Mouse (Mus musculus): ENCODE data around the gene Znrf2. TPM values are rescaled to one million over a fixed set of nuclear protein-coding genes. Genes with fewer than 3 reads are reported as not detected.

The Znrf2 gene
- polyA plus RNA-seq, 1 experiment from 2014 or later: 2.9 TPM

DNA sequence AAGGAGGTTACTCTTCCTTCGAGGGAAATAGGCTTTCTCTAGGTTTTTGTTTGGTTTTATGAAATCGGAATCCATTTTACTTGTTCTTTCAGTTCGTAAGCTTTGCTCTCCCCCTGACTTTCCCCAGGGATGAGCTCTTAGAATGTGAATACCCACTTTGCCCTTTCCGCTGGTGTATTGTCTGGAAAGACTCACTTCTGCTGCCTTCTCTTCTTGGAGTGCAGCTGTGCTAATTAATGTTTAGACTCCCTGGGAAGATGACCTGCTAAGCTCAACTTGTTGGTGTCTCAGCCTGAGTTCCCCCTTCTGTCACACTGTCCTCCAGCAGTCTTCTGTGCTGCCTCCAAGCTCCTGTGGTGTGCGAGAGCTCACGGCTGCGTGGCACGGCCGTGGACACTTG lies 73.5 kb downstream of the Znrf2 start:
- Histone ChIP-seq H3K27me3 (replicated peaks) (no peaks in the 10 kb centered on the region), H3K4me2 (no peak overlapping the region), H3K4me1 (no peaks in the 10 kb centered on the region), H3K36me3 (peaks cover 3% of the 10 kb centered on the region), H3K9me3 (replicated peaks) (no peaks in the 10 kb centered on the region), H3K4me3 (no peak overlapping the region), H3K27ac (no peak overlapping the region), H3K9ac (no peak overlapping the region)
- ATAC-seq: no peak
- 88% methylated on average over 9 of the region's 9 CpGs for WGBS (ENCODE audit: insufficient replicate concordance)

DNA sequence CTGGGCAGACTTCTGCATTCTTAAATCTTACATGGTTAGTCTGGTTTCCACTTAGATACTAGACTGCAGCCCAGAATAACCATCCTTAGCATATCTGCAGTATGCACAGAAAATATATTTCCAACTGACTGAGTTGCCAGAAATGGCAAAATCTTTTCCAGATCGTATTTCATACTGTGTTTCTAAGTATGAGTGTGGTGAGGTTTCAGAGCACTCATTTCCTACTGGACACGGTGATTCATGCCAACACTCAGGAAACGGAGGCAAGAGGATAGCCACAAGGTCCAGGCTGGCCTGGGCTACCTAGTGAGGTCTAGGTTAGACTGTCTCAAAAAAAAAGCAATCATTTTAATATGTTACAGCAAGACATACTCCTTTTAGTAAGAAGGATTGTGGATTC lies 74.7 kb downstream of the Znrf2 start:
- no peak overlapping the region for H3K4me3 ChIP-seq
- WGBS (ENCODE audit: insufficient replicate concordance): 76% methylated on average over 3 of the region's 3 CpGs
- H3K4me1 ChIP-seq: no peaks in the 10 kb centered on the region
- H3K9me3 ChIP-seq (replicated peaks): no peaks in the 10 kb centered on the region
- no peaks in the 10 kb centered on the region for H3K27me3 ChIP-seq (replicated peaks)
- no peak for ATAC-seq
- H3K36me3 ChIP-seq: peaks cover 3% of the 10 kb centered on the region
- no peak overlapping the region for H3K27ac ChIP-seq
- H3K4me2 ChIP-seq: no peak overlapping the region
- no peak overlapping the region for H3K9ac ChIP-seq

DNA sequence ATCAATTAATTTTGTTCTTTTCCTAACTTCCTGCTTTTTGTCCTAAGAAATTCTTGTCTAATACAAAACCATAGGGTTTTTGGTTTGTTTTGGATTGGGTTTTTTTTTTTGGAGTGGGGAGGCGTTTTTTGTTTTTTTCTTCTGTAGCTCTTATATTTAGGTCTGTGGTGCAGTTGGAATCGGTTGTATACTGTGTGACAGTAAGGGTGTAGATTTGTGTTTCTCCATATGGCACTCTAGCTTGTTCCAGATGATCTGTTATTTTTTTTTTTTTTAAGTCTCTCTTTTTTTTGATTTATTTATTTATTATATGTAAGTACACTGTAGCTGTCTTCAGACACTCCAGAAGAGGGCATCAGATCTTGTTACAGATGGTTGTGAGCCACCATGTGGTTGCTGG lies 83.5 kb downstream of the Znrf2 start:
- Histone ChIP-seq H3K36me3 (no peaks in the 10 kb centered on the region), H3K9me3 (replicated peaks) (no peaks in the 10 kb centered on the region), H3K27ac (no peak overlapping the region), H3K4me3 (no peak overlapping the region), H3K4me2 (no peak overlapping the region), H3K4me1 (no peaks in the 10 kb centered on the region), H3K9ac (no peak overlapping the region), H3K27me3 (replicated peaks) (no peaks in the 10 kb centered on the region)
- 60% methylated on average over 2 of the region's 2 CpGs for WGBS (ENCODE audit: insufficient replicate concordance)
- no peak for ATAC-seq

DNA sequence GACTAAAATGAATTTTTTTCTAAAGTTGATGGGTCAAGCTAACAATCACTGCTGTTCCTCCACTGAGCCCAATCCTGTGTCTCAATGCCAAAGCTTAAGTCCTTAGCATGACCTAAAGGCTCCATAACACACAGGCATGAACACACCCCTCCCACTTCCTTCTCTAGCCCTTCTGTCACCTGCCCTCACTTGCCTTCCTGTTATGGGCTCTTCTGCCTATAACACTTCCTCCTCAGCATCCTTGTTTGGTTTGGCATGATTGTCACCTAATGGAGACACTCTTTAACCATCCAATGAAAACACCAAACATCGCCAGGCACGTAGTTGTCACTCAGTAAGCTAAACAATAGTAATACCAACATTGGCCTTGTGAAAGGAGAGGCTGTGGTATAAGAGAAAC lies 85.8 kb downstream of the Znrf2 start:
- Histone ChIP-seq H3K27ac (no peak overlapping the region), H3K4me1 (no peaks in the 10 kb centered on the region), H3K27me3 (replicated peaks) (no peaks in the 10 kb centered on the region), H3K9ac (no peak overlapping the region), H3K36me3 (no peaks in the 10 kb centered on the region), H3K4me3 (no peak overlapping the region), H3K4me2 (no peak overlapping the region), H3K9me3 (replicated peaks) (no peaks in the 10 kb centered on the region)
- ATAC-seq: no peak
- WGBS (ENCODE audit: insufficient replicate concordance): 79% methylated on average over 2 of the region's 2 CpGs

DNA sequence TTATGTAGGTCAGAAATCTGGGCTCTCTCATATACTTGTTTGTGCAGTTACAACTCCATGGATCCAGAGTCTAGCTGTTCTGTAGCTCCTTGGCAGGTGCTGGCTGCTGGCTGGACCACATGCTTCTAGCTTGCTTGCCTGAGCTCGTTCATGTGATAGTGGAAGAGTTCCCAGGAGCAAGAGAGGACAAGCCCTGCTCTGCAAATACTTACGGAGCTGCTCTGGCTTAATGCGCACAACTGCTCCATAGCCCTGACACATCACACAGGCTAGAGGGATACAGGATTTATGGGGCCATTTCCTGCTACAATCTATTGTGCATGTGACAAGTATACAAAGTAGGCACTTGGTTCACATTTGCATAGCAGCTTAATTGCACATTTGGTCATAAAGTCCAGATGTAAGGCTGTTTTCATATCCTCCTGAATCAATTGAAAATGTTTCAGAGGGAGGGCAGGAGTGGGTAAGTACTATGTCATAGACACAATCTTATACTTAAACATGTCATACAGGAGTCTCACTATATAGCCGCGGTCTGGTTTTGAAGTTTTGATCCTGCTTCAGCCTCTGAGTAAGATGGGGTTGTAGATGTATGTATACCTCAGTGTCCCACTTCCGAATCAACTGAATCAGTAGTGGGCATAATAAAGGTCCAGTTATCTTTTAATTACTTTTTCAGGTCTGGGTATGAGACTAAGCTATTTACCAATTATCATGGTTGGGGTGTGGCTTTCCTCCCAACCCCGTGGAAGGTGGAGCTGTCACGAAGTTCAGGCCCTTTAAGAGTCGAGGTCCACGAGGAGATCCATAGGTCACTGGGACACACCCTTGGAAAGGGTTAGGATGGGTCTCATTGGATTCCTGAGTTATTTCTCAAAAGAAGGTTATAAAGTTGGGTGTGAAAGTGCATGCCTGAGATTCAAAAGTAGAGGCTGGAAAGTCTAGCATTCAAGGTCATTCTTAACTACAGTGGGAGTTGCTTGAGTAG lies 89.6 kb downstream of the Znrf2 start:
- no peaks in the 10 kb centered on the region for H3K9me3 ChIP-seq (replicated peaks)
- no peak overlapping the region for H3K4me2 ChIP-seq
- H3K27me3 ChIP-seq (replicated peaks): no peaks in the 10 kb centered on the region
- no peak for ATAC-seq
- H3K4me3 ChIP-seq: no peak overlapping the region
- no peaks in the 10 kb centered on the region for H3K4me1 ChIP-seq
- WGBS (ENCODE audit: insufficient replicate concordance): 70% methylated on average over 10 of the region's 10 CpGs
- no peak overlapping the region for H3K9ac ChIP-seq
- H3K36me3 ChIP-seq: no peaks in the 10 kb centered on the region
- no peak overlapping the region for H3K27ac ChIP-seq

DNA sequence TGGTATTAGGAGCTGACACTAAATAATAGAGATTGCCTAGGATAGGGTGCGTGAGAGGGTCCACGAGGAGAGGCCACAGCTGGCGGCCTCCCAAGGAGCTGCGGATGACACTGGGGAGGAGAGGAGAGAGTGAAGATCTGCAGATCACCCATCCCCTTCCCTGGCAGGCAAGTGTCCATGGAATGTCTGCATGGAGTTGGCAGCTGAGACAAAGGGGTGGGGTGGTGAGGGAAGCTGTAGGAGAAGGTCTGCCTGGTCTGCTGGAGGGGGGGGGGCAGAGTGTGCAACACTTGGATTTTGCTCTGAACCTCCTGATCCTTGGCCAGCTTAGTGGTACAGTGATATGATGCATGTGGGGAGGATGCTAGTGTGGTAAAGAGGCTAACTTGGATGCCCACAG lies 98.3 kb downstream of the Znrf2 start:
- WGBS (ENCODE audit: insufficient replicate concordance): 78% methylated on average over 4 of the region's 4 CpGs
- no peaks in the 10 kb centered on the region for H3K4me1 ChIP-seq
- no peak overlapping the region for H3K4me2 ChIP-seq
- no peak overlapping the region for H3K9ac ChIP-seq
- no peak for ATAC-seq
- H3K27me3 ChIP-seq (replicated peaks): no peaks in the 10 kb centered on the region
- H3K27ac ChIP-seq: no peak overlapping the region
- no peak overlapping the region for H3K4me3 ChIP-seq
- H3K9me3 ChIP-seq (replicated peaks): no peaks in the 10 kb centered on the region
- no peaks in the 10 kb centered on the region for H3K36me3 ChIP-seq

DNA sequence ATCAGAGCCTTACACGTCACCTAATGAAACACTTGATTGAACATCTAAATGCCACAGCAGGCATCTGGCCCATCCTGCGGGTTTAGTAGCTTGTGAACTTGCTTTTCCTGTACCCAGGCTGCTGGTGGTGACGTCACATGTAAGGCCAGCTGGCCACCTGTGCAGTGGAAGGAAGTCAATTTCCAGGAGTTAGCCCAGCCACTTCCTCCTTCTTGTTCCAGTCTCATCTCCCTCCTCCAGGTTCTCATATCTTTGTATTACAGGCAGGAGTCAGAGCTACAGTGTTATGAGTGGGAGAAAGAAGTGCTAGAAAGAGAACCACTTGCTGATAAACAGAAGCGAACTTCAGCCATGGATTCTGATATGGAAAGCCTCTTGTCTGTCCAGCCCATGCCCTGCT lies 99.4 kb downstream of the Znrf2 start:
- H3K9ac ChIP-seq: no peak overlapping the region
- no peak for ATAC-seq
- H3K4me3 ChIP-seq: no peak overlapping the region
- H3K4me2 ChIP-seq: no peak overlapping the region
- no peaks in the 10 kb centered on the region for H3K4me1 ChIP-seq
- no peaks in the 10 kb centered on the region for H3K9me3 ChIP-seq (replicated peaks)
- no peak overlapping the region for H3K27ac ChIP-seq
- no peaks in the 10 kb centered on the region for H3K36me3 ChIP-seq
- H3K27me3 ChIP-seq (replicated peaks): no peaks in the 10 kb centered on the region
- WGBS (ENCODE audit: insufficient replicate concordance): 22% methylated on average over 4 of the region's 4 CpGs

DNA sequence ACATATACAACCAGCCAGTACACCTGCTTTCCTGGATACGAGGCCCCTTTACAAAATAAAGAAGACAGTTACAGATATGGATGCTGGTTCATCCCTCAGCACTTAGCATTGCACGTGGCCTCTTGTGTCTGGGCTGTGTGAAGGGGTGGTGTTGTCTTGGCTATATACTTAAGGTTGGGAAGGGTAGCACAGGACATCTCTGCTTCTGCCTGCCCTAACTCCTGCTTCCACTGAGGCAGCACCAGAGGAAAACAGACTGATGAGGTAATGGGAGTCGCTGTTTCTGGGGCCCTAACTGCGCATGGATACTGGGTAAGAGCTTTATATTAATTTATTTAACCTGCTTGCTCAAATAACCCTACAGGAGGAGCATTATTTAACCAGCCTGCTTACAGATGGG lies 100.2 kb downstream of the Znrf2 start:
- H3K27me3 ChIP-seq (replicated peaks): no peaks in the 10 kb centered on the region
- no peak overlapping the region for H3K4me2 ChIP-seq
- H3K9ac ChIP-seq: no peak overlapping the region
- ATAC-seq: no peak
- H3K36me3 ChIP-seq: no peaks in the 10 kb centered on the region
- no peaks in the 10 kb centered on the region for H3K4me1 ChIP-seq
- H3K27ac ChIP-seq: no peak overlapping the region
- no peak overlapping the region for H3K4me3 ChIP-seq
- no peaks in the 10 kb centered on the region for H3K9me3 ChIP-seq (replicated peaks)
- WGBS (ENCODE audit: insufficient replicate concordance): 51% methylated on average over 4 of the region's 4 CpGs

DNA sequence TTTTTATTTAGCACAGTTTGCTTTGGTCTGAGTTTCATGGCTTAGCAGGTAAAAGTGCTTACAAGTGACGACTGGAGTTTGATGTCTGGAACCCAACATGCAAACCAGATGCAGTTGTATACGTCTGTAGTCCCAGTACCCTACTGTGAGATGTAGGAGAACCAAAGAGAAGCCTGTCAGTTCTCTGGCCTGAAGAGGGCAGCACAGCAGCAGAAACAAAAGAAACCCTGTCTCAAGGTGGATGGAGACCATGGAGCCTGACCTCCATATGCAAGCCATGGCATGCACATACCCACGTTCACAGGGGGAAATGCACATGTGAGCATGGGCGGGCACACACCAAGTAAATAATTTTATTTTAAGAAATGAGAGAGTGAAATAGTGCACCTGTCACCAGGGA lies 100.8 kb downstream of the Znrf2 start:
- H3K4me1 ChIP-seq: no peaks in the 10 kb centered on the region
- 20% methylated on average over 4 of the region's 4 CpGs for WGBS (ENCODE audit: insufficient replicate concordance)
- H3K4me2 ChIP-seq: no peak overlapping the region
- no peak for ATAC-seq
- H3K27me3 ChIP-seq (replicated peaks): no peaks in the 10 kb centered on the region
- H3K36me3 ChIP-seq: no peaks in the 10 kb centered on the region
- no peaks in the 10 kb centered on the region for H3K9me3 ChIP-seq (replicated peaks)
- H3K9ac ChIP-seq: no peak overlapping the region
- H3K4me3 ChIP-seq: no peak overlapping the region
- no peak overlapping the region for H3K27ac ChIP-seq

DNA sequence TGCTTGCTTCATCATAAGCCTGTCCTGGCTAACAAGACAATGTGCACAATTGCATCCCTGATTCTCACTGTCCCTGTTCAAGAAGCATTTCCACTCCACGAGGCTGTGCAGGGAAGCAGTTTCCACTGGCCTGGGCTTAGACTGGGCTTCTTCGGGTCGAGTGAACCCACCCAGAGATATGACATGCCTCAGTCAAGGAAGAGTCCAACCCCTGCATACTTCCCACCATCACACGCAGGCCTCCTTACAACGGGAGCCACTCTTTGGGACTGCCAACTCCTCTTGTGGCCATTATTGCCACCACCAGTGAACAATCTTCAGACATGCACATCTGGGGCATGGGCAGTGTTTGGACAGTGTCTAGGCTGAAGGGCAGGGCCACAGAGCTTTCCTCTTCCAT lies 101.8 kb downstream of the Znrf2 start:
- Histone ChIP-seq H3K9ac (no peak overlapping the region), H3K27ac (no peak overlapping the region), H3K4me3 (no peak overlapping the region), H3K9me3 (replicated peaks) (no peaks in the 10 kb centered on the region), H3K4me1 (no peaks in the 10 kb centered on the region), H3K27me3 (replicated peaks) (no peaks in the 10 kb centered on the region), H3K36me3 (no peaks in the 10 kb centered on the region), H3K4me2 (no peak overlapping the region)
- 73% methylated on average over 5 of the region's 5 CpGs for WGBS (ENCODE audit: insufficient replicate concordance)
- ATAC-seq: no peak

DNA sequence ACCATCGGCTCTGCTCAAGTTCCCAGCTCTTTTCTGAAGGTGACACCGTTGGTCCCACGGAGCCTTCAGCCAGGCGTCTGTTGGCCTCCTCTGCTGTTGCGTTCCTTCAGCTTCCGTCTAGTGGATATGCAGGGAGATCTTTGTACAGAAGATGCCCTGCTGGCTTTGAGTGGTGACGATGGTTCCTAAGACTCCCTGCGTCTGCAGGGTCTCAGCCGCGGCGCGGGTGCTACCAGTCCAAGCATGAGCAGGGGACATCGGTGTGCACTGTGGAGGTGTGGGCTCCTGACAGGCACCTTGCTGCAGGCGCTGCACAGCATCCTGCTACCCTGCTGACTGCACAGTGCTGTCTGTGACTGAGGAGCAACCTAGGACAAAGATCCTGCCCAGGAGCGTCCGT lies 107.8 kb downstream of the Znrf2 start:
- H3K9me3 ChIP-seq (replicated peaks): no peaks in the 10 kb centered on the region
- 84% methylated on average over 16 of the region's 16 CpGs for WGBS (ENCODE audit: insufficient replicate concordance)
- no peak for ATAC-seq

DNA sequence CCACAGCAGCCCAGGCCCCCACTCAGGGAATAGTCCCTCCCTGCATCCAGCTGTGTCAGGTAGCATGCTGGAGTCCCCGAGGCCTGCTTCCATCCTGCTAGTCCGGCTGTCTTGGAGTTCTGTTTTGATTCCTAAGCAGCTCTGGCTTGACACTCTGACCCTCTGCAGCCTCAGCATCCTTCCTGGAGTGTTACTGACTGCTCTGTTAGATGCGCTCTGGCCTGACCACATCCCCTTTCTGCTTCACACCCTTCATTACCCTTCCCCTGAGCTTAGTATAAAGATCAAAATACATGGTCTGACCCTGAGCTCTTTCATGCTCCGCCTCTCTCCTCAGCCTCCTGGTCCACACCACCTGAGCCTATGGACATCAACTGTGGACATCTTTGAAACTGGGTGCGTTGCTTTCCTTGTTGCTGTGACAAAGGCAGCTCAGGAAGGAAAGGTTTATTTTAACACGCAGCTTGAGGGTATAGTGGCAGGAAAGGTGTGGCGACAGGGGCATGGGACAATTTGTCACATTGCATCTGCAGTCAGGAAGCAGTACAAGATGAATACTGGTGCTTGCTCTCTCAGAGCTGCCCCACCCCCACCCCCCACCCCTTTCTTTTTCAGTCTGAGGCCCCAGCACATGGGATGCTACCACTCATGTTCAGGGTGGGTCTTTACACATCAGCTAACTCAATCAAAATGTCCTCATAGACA lies 109.2 kb downstream of the Znrf2 start:
- no peaks in the 10 kb centered on the region for H3K27me3 ChIP-seq (replicated peaks)
- no peak overlapping the region for H3K27ac ChIP-seq
- ATAC-seq: no peak
- no peak overlapping the region for H3K4me3 ChIP-seq
- no peaks in the 10 kb centered on the region for H3K9me3 ChIP-seq (replicated peaks)
- WGBS (ENCODE audit: insufficient replicate concordance): 30% methylated on average over 7 of the region's 7 CpGs
- no peak overlapping the region for H3K4me2 ChIP-seq
- no peaks in the 10 kb centered on the region for H3K4me1 ChIP-seq
- no peaks in the 10 kb centered on the region for H3K36me3 ChIP-seq
- H3K9ac ChIP-seq: no peak overlapping the region

More for the DNA sequence above, 107.8 kb downstream of the Znrf2 start:
- Histone ChIP-seq H3K4me3 (no peak overlapping the region), H3K4me2 (no peak overlapping the region), H3K27ac (no peak overlapping the region), H3K9ac (no peak overlapping the region), H3K4me1 (no peaks in the 10 kb centered on the region), H3K36me3 (no peaks in the 10 kb centered on the region), H3K27me3 (replicated peaks) (no peaks in the 10 kb centered on the region)

Measured in liver, embryonic 12.5 days (tissue).